Mouse (Mus musculus) neural tube, embryonic 15.5 days (tissue): ENCODE data around the gene Asb3. TPM values are rescaled to one million over a fixed set of nuclear protein-coding genes. Genes with fewer than 3 reads are reported as not detected.
"Not testable (repeated sequence)": the region's sequence is repeated elsewhere in the genome, so short reads cannot be mapped to it uniquely, and the experiment has no call there.

Source experiments
- ATAC-seq: fragments of 200-750 bp; cut with Nextera tagmentation; 2 replicates; pipeline ENCODE4 v1.8.0; 2017; ENCODE audit warnings: mild to moderate bottlenecking, moderate TSS enrichment, moderate library complexity; ENCODE audit not compliant: low FRiP score
- H3K27ac ChIP-seq: fragments of 300-500 bp; sonication (generic); replicated peaks from 2 replicates; pipeline ENCODE4 v1.5.1; 2015; ENCODE audit warnings: mild to moderate bottlenecking, inconsistent platforms
- H3K27me3 ChIP-seq: fragments of 300-500 bp; sonication (generic); replicated peaks from 2 replicates; pipeline ENCODE4 v1.6.1; 2015; ENCODE audit warnings: inconsistent platforms
- H3K36me3 ChIP-seq: fragments of 300-500 bp; sonication (generic); 2 replicates; pipeline ENCODE4 v1.6.1; 2015; ENCODE audit warnings: inconsistent platforms
- H3K4me1 ChIP-seq: fragments of 300-500 bp; sonication (generic); 2 replicates; pipeline ENCODE4 v1.6.1; 2015; ENCODE audit warnings: inconsistent platforms
- H3K4me2 ChIP-seq: fragments of 300-500 bp; sonication (generic); 2 replicates; pipeline ENCODE4 v1.6.1; 2015; ENCODE audit warnings: inconsistent platforms, mild to moderate bottlenecking, moderate library complexity
- H3K4me3 ChIP-seq: fragments of 300-500 bp; sonication (generic); replicated peaks from 2 replicates; pipeline ENCODE4 v1.5.1; 2015; ENCODE audit warnings: mild to moderate bottlenecking, inconsistent platforms
- H3K9ac ChIP-seq: fragments of 300-500 bp; sonication (generic); replicated peaks from 2 replicates; pipeline ENCODE4 v1.6.1; 2015; ENCODE audit warnings: mild to moderate bottlenecking, inconsistent platforms
- H3K9me3 ChIP-seq: fragments of 300-500 bp; sonication (generic); replicated peaks from 2 replicates; pipeline ENCODE4 v1.6.1; 2016; ENCODE audit warnings: inconsistent platforms
- WGBS: fragments of 180-500 bp; shearing (Covaris S2); methylation state at CpG from one replicate; pipeline ENCODE4 v1.1.7; 2015; ENCODE audit warnings: mixed read lengths; 5-methylcytosine and 5-hydroxymethylcytosine counted together
- polyA plus RNA-seq: library from polyadenylated mRNA; unstranded; fragments of >200 nt; fragmentation: Nextera tagmentation; extraction: Ambion mirVana; gene quantifications from 2 replicates; pipeline ENCODE4 v1.2.1, GENCODE M21; 2015

The Asb3 gene
- polyA plus RNA-seq, 1 experiment from 2014 or later, result 28.3 TPM

GRCm38 (mm10) chr11:31138394-31138793, 253.2 kb downstream of the Asb3 start:
- not testable (repeated sequence) for H3K4me2 ChIP-seq, H3K9ac ChIP-seq
- 76% methylated on average over 1 of the region's 1 CpGs for WGBS

More at GRCm38 (mm10) chr11:31138394-31138793, 253.2 kb downstream of the Asb3 start:
- not testable (repeated sequence) for H3K4me1 ChIP-seq, H3K9me3 ChIP-seq, ATAC-seq, H3K36me3 ChIP-seq, H3K27ac ChIP-seq, H3K4me3 ChIP-seq, H3K27me3 ChIP-seq

Other genes starting within 250 kb of the Asb3 start
- 40.4 and 47.3 TPM in 2 replicates for gene Acyp2, start 235.8 kb upstream of the Asb3 start, polyA plus RNA-seq
- gene Psme4, start 113.7 kb upstream of the Asb3 start, polyA plus RNA-seq, result 13.1 TPM in 2 replicates
- gene Gpr75, start 58 bp upstream of the Asb3 start, polyA plus RNA-seq, result 7.2 and 7.6 TPM in 2 replicates
- 11.7 and 12.3 TPM in 2 replicates for gene Erlec1, start 68.9 kb downstream of the Asb3 start, polyA plus RNA-seq
- 30.1 and 32.6 TPM in 2 replicates for gene Chac2, start 100.9 kb downstream of the Asb3 start, polyA plus RNA-seq